Mouse (Mus musculus) C2C12 (cell line): ENCODE results near the gene Tcl1b5.

ENCODE experiments used
- CTCF ChIP-seq: IDR thresholded peaks from one replicate; pipeline ENCODE4 v1.5.1; 2011; ENCODE audit not compliant: control insufficient read depth, insufficient read depth, insufficient read length
- MAX ChIP-seq: IDR thresholded peaks from one replicate; pipeline ENCODE4 v1.6.1; 2011; ENCODE audit warnings: mild to moderate bottlenecking, control low read depth

- TF ChIP-seq MAX (no peak), CTCF (no peak)
Measured at GRCm38 (mm10) chr12:105126516-105126915, 49.6 kb upstream of the Tcl1b5 start.
